Mouse (Mus musculus) heart, embryonic 15.5 days (tissue): ENCODE data around the gene Tfdp2. TPM values are rescaled to one million over a fixed set of nuclear protein-coding genes. Genes with fewer than 3 reads are reported as not detected.

Experiments used
- ATAC-seq: fragments of 200-750 bp; cut with Nextera tagmentation; replicated peaks from 2 replicates; pipeline ENCODE4 v1.8.0; 2017; ENCODE audit warnings: low read depth, moderate TSS enrichment; ENCODE audit not compliant: insufficient number of reproducible peaks, insufficient read depth, low FRiP score
- H3K27ac ChIP-seq: fragments of 300-500 bp; sonication (generic); 2 replicates; pipeline ENCODE4 v1.5.1; 2015; ENCODE audit warnings: mild to moderate bottlenecking, inconsistent platforms
- H3K27me3 ChIP-seq: fragments of 300-500 bp; sonication (generic); 2 replicates; pipeline ENCODE4 v1.6.1; 2015; ENCODE audit warnings: inconsistent platforms
- H3K36me3 ChIP-seq: fragments of 300-500 bp; sonication (generic); 2 replicates; pipeline ENCODE4 v1.6.1; 2015; ENCODE audit warnings: mild to moderate bottlenecking, inconsistent platforms
- H3K4me1 ChIP-seq: fragments of 300-500 bp; sonication (generic); replicated peaks from 2 replicates; pipeline ENCODE4 v1.6.1; 2015; ENCODE audit warnings: inconsistent platforms
- H3K4me2 ChIP-seq: fragments of 300-500 bp; sonication (generic); 2 replicates; pipeline ENCODE4 v1.6.1; 2015; ENCODE audit warnings: inconsistent platforms, mild to moderate bottlenecking, moderate library complexity
- H3K4me3 ChIP-seq: fragments of 300-500 bp; sonication (generic); 2 replicates; pipeline ENCODE4 v1.5.1; 2015; ENCODE audit warnings: mild to moderate bottlenecking, inconsistent platforms
- H3K9ac ChIP-seq: fragments of 300-500 bp; sonication (generic); 2 replicates; pipeline ENCODE4 v1.6.1; 2015; ENCODE audit warnings: mild to moderate bottlenecking, inconsistent platforms
- H3K9me3 ChIP-seq: fragments of 300-500 bp; sonication (generic); replicated peaks from 2 replicates; pipeline ENCODE4 v1.6.1; 2016; ENCODE audit warnings: inconsistent platforms
- WGBS: fragments of 180-500 bp; shearing (Covaris S2); methylation state at CpG from one replicate; pipeline ENCODE4 v1.1.7; 2015; ENCODE audit warnings: mixed read lengths; 5-methylcytosine and 5-hydroxymethylcytosine counted together
- polyA plus RNA-seq: library from polyadenylated mRNA; unstranded; fragments of >200 nt; fragmentation: Nextera tagmentation; extraction: Ambion mirVana; gene quantifications from 2 replicates; pipeline ENCODE4 v1.2.1, GENCODE M21; 2015

Tfdp2 gene
- polyA plus RNA-seq, 1 experiment from 2014 or later: 37.9 TPM

GRCm38 (mm10) chr9:96261980-96262379 lies 65.9 kb downstream of the Tfdp2 start:
- 94% methylated on average over 6 of the region's 6 CpGs for WGBS
- Histone ChIP-seq H3K9me3 (no peaks in the 10 kb centered on the region), H3K9ac (no peak overlapping the region), H3K27me3 (no peaks in the 10 kb centered on the region), H3K4me3 (no peak overlapping the region), H3K27ac (no peak overlapping the region), H3K36me3 (no peaks in the 10 kb centered on the region), H3K4me1 (no peaks in the 10 kb centered on the region), H3K4me2 (no peak overlapping the region)
- no peak for ATAC-seq

- H3K27me3 ChIP-seq: no peaks in the 10 kb centered on the region
- no peaks in the 10 kb centered on the region for H3K36me3 ChIP-seq
- H3K4me2 ChIP-seq: no peak overlapping the region
- H3K4me3 ChIP-seq: no peak overlapping the region
- no peaks in the 10 kb centered on the region for H3K4me1 ChIP-seq
- no peak for ATAC-seq
- H3K27ac ChIP-seq: no peak overlapping the region
- no peak overlapping the region for H3K9ac ChIP-seq
- WGBS: 82% methylated on average over 6 of the region's 6 CpGs
- no peaks in the 10 kb centered on the region for H3K9me3 ChIP-seq
Observed at GRCm38 (mm10) chr9:96266793-96267558, 70.9 kb downstream of the Tfdp2 start.

DNA sequence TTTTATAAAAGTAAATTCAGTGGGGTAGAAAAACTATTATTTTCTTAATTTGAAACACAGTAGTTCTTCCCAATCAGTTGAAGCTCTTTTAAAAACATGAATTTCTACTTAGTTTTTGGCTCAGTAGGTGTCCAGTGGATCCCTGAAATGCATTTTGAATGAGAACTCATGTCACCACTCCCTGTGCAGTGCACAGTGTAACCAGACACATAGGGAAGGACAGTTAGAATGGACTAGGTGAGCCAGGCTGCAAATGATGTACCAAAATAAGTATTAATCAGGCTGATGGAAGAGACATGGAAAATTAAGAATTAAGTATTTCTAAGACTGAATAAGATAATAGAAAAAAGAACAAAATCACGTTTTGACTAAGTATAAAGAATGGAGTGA lies 71.5 kb downstream of the Tfdp2 start:
- Histone ChIP-seq H3K36me3 (no peaks in the 10 kb centered on the region), H3K4me2 (no peak overlapping the region), H3K27ac (no peak overlapping the region), H3K9me3 (no peaks in the 10 kb centered on the region), H3K9ac (no peak overlapping the region), H3K4me3 (no peak overlapping the region), H3K4me1 (no peaks in the 10 kb centered on the region), H3K27me3 (no peaks in the 10 kb centered on the region)
- ATAC-seq: no peak
- 68% methylated on average over 1 of the region's 1 CpGs for WGBS

- no peak for ATAC-seq
- Histone ChIP-seq H3K4me1 (no peaks in the 10 kb centered on the region), H3K27ac (no peak overlapping the region), H3K9me3 (no peaks in the 10 kb centered on the region), H3K27me3 (no peaks in the 10 kb centered on the region), H3K4me3 (no peak overlapping the region), H3K4me2 (no peak overlapping the region), H3K36me3 (no peaks in the 10 kb centered on the region), H3K9ac (no peak overlapping the region)
- 90% methylated on average over 2 of the region's 2 CpGs for WGBS
Observed at GRCm38 (mm10) chr9:96269726-96270125, 73.7 kb downstream of the Tfdp2 start.

DNA sequence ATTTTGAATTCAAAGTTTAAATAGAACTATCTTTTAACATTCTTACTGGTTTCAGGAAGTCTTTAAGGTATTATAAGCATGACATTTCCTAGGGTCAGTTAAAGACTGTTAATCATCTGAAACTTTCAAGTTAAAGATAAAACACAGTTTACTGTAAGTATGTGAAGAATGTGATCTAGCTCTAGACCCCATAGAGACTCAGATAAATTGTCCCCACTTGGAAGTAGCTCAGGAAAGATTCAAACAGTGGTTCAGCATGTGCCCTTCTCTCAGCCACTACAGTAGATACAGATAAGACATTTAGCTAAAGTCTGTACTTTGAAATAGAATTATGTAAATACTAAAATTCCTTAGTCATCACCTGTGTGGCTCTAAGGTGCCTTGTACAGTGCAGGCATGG lies 79.5 kb downstream of the Tfdp2 start:
- Histone ChIP-seq H3K9me3 (no peaks in the 10 kb centered on the region), H3K4me3 (no peak overlapping the region), H3K27me3 (no peaks in the 10 kb centered on the region), H3K4me1 (no peaks in the 10 kb centered on the region), H3K9ac (no peak overlapping the region), H3K4me2 (no peak overlapping the region), H3K27ac (no peak overlapping the region), H3K36me3 (no peaks in the 10 kb centered on the region)
- ATAC-seq: no peak

DNA sequence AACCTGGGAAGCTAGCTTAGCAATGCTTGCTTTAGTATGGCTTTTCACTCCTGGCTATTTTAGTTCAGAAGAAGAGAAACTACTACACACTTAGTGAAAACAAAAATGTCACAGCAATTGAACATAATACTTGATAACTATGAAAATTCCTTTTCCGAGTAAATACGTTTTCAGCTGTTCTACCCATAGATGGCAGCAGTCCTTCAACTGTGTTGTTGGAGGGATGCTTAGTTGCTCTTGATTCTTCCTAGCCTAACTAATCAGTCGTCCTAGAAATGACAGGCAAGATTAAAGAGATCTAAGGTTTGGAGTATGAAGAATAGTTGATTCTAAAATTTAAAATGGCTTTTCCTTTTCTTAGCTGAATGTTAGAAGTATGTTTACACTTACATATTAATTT lies 85.4 kb downstream of the Tfdp2 start:
- ATAC-seq: no peak
- Histone ChIP-seq H3K4me3 (no peak overlapping the region), H3K36me3 (no peaks in the 10 kb centered on the region), H3K9me3 (no peaks in the 10 kb centered on the region), H3K27me3 (no peaks in the 10 kb centered on the region), H3K4me2 (no peak overlapping the region), H3K4me1 (no peaks in the 10 kb centered on the region), H3K27ac (no peak overlapping the region), H3K9ac (no peak overlapping the region)
- WGBS: 55% methylated on average over 3 of the region's 3 CpGs

DNA sequence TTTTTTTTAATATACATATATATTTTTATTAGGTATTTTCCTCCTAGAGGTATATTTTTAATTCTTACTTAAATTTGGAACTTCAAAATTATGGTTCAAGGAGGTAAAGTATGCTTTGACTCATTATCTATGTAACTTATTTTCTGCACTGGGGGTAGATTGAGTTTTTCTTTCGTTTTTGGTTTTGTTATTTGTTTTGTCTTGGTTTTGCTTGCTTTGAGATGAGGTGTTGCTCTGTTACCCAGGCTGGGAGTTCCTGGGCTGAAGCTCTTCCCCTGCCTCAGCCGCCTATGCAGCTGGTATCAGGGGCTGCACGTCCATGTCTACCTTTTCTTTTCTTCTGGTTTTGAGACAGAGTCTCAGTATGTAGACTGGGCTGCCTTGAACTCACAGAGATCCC lies 86.0 kb downstream of the Tfdp2 start:
- Histone ChIP-seq H3K36me3 (no peaks in the 10 kb centered on the region), H3K4me2 (no peak overlapping the region), H3K9me3 (no peaks in the 10 kb centered on the region), H3K27ac (no peak overlapping the region), H3K4me1 (no peaks in the 10 kb centered on the region), H3K4me3 (no peak overlapping the region), H3K9ac (no peak overlapping the region), H3K27me3 (no peaks in the 10 kb centered on the region)
- no peak for ATAC-seq
- 82% methylated on average over 3 of the region's 3 CpGs for WGBS

GRCm38 (mm10) chr9:96284916-96285315 lies 88.8 kb downstream of the Tfdp2 start:
- H3K4me2 ChIP-seq: no peak overlapping the region
- ATAC-seq: no peak
- H3K27ac ChIP-seq: no peak overlapping the region
- H3K4me3 ChIP-seq: no peak overlapping the region
- no peak overlapping the region for H3K9ac ChIP-seq
- no peaks in the 10 kb centered on the region for H3K36me3 ChIP-seq
- WGBS: 17% methylated on average over 1 of the region's 1 CpGs
- no peaks in the 10 kb centered on the region for H3K27me3 ChIP-seq
- H3K9me3 ChIP-seq: no peaks in the 10 kb centered on the region
- H3K4me1 ChIP-seq: no peaks in the 10 kb centered on the region

DNA sequence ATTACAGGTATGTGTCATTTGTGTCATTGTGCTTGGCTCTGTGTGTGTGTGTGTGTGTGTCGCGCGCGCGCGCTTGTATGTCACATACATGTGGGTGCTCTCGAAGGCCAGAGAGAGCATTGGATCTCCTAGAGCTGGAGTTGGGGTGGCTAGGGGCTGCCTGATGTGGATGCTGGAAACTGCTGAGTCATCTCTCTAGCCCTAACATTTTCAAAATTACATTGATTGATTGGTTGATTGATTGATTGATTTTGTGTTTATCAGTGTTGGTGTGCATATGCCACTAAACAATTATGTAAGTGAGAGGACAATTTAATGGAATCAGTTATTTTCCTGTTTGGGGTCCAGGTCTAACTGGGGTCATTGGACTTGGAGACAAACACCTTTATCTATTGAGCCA lies 96.1 kb downstream of the Tfdp2 start:
- no peaks in the 10 kb centered on the region for H3K4me1 ChIP-seq
- H3K27ac ChIP-seq: no peak overlapping the region
- ATAC-seq: no peak
- no peak overlapping the region for H3K4me3 ChIP-seq
- WGBS: 98% methylated on average over 7 of the region's 7 CpGs
- no peaks in the 10 kb centered on the region for H3K27me3 ChIP-seq
- H3K36me3 ChIP-seq: peaks cover 14% of the 10 kb centered on the region
- H3K9ac ChIP-seq: no peak overlapping the region
- H3K4me2 ChIP-seq: no peak overlapping the region
- no peaks in the 10 kb centered on the region for H3K9me3 ChIP-seq

GRCm38 (mm10) chr9:96299324-96300008 lies 103.4 kb downstream of the Tfdp2 start:
- no peak overlapping the region for H3K4me3 ChIP-seq
- peaks cover 6% of the 10 kb centered on the region for H3K4me1 ChIP-seq
- ATAC-seq: no peak
- H3K36me3 ChIP-seq: peaks cover 32% of the 10 kb centered on the region
- H3K9ac ChIP-seq: no peak overlapping the region
- 70% methylated on average over 3 of the region's 3 CpGs for WGBS
- no peak overlapping the region for H3K4me2 ChIP-seq
- H3K27me3 ChIP-seq: no peaks in the 10 kb centered on the region
- no peak overlapping the region for H3K27ac ChIP-seq
- no peaks in the 10 kb centered on the region for H3K9me3 ChIP-seq

GRCm38 (mm10) chr9:96308816-96309215 lies 112.7 kb downstream of the Tfdp2 start:
- peaks cover 31% of the 10 kb centered on the region for H3K36me3 ChIP-seq
- no peaks in the 10 kb centered on the region for H3K27me3 ChIP-seq
- WGBS: 72% methylated on average over 3 of the region's 3 CpGs

GRCm38 (mm10) chr9:96312074-96312473 lies 116.0 kb downstream of the Tfdp2 start:
- Histone ChIP-seq H3K9me3 (no peaks in the 10 kb centered on the region), H3K9ac (no peak overlapping the region), H3K27ac (no peak overlapping the region), H3K4me1 (no peaks in the 10 kb centered on the region), H3K4me3 (no peak overlapping the region), H3K4me2 (no peak overlapping the region), H3K27me3 (no peaks in the 10 kb centered on the region), H3K36me3 (peaks cover 16% of the 10 kb centered on the region)
- no peak for ATAC-seq
- WGBS: 75% methylated on average over 3 of the region's 3 CpGs

More at GRCm38 (mm10) chr9:96308816-96309215, 112.7 kb downstream of the Tfdp2 start:
- no peak for ATAC-seq
- Histone ChIP-seq H3K4me3 (no peak overlapping the region), H3K4me2 (no peak overlapping the region), H3K9me3 (no peaks in the 10 kb centered on the region), H3K27ac (no peak overlapping the region), H3K4me1 (no peaks in the 10 kb centered on the region), H3K9ac (no peak overlapping the region)
